Mouse (Mus musculus) stomach, embryonic 16.5 days (tissue): Measurements from ENCODE around the gene Inpp4a. TPM values are rescaled to one million over a fixed set of nuclear protein-coding genes. Genes with fewer than 3 reads are reported as not detected.

ENCODE experiments used
- ATAC-seq: fragments of 200-750 bp; cut with Nextera tagmentation; 2 replicates; pipeline ENCODE4 v1.8.0; 2017; ENCODE audit warnings: moderate number of reproducible peaks, moderate TSS enrichment; ENCODE audit not compliant: insufficient read depth, low FRiP score
- H3K27ac ChIP-seq: fragments of 300-500 bp; sonication (generic); 2 replicates; pipeline ENCODE4 v1.5.1; 2014; ENCODE audit warnings: low read length
- H3K27me3 ChIP-seq: fragments of 300-500 bp; sonication (generic); 2 replicates; pipeline ENCODE4 v1.6.1; 2014; ENCODE audit warnings: low read length, control low read depth, mixed read lengths; ENCODE audit not compliant: control insufficient read depth, insufficient read depth
- H3K36me3 ChIP-seq: fragments of 300-500 bp; sonication (generic); 2 replicates; pipeline ENCODE4 v1.6.1; 2014; ENCODE audit warnings: low read length; ENCODE audit not compliant: control insufficient read depth, insufficient read depth
- H3K4me1 ChIP-seq: fragments of 300-500 bp; sonication (generic); 2 replicates; pipeline ENCODE4 v1.6.1; 2014; ENCODE audit warnings: low read length, control low read depth, mixed read lengths; ENCODE audit not compliant: control insufficient read depth, insufficient read depth
- H3K4me2 ChIP-seq: fragments of 300-500 bp; sonication (generic); 2 replicates; pipeline ENCODE4 v1.6.1; 2014; ENCODE audit warnings: low read depth, low read length, mixed read lengths
- H3K4me3 ChIP-seq: fragments of 300-500 bp; sonication (generic); replicated peaks from 2 replicates; pipeline ENCODE4 v1.5.1; 2014; ENCODE audit warnings: mild to moderate bottlenecking, low read length
- H3K9ac ChIP-seq: fragments of 300-500 bp; sonication (generic); 2 replicates; pipeline ENCODE4 v1.6.1; 2014; ENCODE audit warnings: low read length
- H3K9me3 ChIP-seq: fragments of 300-500 bp; sonication (generic); replicated peaks from 2 replicates; pipeline ENCODE4 v1.6.1; 2016; ENCODE audit warnings: low read length, control low read depth; ENCODE audit not compliant: control insufficient read depth
- WGBS: fragments of 180-500 bp; shearing (Covaris S2); extraction: QIAGEN DNeasy Blood & Tissue Kit; methylation state at CpG from one replicate; pipeline ENCODE4 v1.1.7; 2014; 5-methylcytosine and 5-hydroxymethylcytosine counted together
- polyA plus RNA-seq: library from polyadenylated mRNA; unstranded; fragments of >200 nt; fragmentation: Nextera tagmentation; extraction: Ambion mirVana; gene quantifications from 2 replicates; pipeline ENCODE4 v1.2.1, GENCODE M21; 2015

Inpp4a gene
- polyA plus RNA-seq: 18.2 and 18.8 TPM in 2 replicates

DNA sequence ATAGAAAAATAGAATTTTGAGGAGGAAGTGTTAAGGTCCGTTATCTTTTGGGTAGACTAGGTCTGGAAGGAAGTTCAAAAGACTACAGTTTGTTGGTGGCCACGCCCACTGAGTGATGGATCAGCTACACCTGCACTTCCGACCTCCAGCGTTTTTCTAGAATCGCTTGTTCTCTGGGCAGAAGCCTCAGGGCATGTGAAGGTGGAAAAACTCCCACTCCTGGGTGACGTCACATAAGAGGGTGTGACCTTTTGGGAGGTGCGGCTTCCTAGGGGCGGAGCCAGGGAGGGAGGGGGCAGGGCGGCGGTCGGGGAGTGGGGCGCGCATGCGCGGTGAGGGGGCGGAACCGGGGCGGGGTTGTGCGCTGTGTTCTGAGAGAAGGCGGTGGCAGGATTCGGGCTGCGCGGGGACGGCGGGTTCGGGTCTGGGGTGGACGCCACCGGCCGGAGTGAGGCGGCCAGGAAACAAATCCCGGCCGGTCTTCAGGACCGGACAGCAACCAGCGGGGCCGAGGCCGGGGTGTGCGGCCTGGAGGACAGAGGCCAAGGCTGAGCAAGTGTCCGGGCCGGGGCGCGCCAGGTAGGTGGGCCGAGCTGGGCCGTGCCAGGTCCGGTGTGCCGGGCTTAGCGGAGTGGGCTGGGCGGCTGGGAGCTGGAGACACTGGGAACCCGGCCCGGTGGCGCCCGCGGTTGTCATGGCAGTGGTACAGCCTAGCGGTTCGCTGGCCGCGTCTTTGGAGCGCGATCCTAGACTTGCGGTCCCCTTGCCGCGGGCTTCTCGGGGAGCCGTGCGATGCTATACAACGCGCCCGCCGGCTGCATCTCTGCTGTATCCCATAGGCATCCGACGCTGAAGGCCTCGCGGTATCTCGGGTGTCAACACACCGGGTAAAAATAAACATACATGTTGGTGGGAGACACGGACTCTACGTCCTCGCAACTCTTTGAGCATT is at the start of gene Inpp4a:
Gene Inpp4a (plus strand): TSS at position 326 of the 952 bp plus-strand sequence.
- Histone ChIP-seq H3K9me3 (no peaks in the 10 kb centered on the region), H3K27ac (peak within 1 kb of the TSS; percentile 59), H3K27me3 (no peaks in the 10 kb centered on the region), H3K4me1 (peaks cover 6% of the 10 kb centered on the region; the same call in 1 of the 2 replicates), H3K4me3 (peak within 1 kb of the TSS; percentile 90), H3K36me3 (no peaks in the 10 kb centered on the region), H3K9ac (peak within 1 kb of the TSS; percentile 90), H3K4me2 (peak within 1 kb of the TSS; percentile 69)
- WGBS: under 1% methylated on average over 77 of the region's 77 CpGs
- ATAC-seq: peak; percentile 93

DNA sequence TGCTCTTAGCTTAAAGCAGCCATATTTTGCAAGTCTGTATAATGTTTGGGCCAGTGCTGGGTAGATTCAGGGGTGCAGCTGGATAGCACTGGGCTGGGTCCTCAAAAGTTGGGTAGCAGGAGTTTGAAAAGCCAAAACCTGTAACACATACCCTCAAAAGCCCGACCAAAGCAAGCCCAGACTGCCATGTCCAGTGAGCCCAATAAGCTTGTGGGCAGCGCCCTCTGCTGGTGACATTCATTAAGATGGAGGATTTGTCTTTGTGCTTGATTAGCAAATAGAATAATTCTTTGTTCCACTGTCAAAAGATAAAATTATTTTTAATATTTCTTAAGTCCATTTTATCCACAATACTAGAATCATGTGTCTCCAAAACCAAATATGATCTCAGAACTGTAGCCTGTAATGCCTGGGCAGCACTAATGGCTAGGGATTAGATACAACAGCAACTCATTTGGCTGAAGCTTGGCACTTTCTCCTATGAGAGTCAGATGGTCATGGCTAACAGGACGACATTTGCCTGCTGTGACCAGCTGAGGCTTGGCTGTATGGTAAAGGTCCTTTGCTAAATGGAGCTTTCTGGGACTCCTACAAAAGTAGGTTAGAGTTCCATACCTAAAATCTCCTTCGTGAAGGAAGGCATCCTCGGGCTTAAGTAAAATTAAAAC is 48.9 kb upstream of the Inpp4a start:
- no peak overlapping the region for H3K27ac ChIP-seq
- no peak for ATAC-seq
- H3K4me3 ChIP-seq: no peak overlapping the region
- H3K9ac ChIP-seq: no peak overlapping the region
- H3K27me3 ChIP-seq: no peaks in the 10 kb centered on the region
- WGBS: 39% methylated on average over 5 of the region's 5 CpGs
- no peaks in the 10 kb centered on the region for H3K36me3 ChIP-seq
- H3K9me3 ChIP-seq: 0 out of 2 replicates have a peak, but pooled peaks cover 3% of the 10 kb centered on the region
- no peak overlapping the region for H3K4me2 ChIP-seq
- no peaks in the 10 kb centered on the region for H3K4me1 ChIP-seq

DNA sequence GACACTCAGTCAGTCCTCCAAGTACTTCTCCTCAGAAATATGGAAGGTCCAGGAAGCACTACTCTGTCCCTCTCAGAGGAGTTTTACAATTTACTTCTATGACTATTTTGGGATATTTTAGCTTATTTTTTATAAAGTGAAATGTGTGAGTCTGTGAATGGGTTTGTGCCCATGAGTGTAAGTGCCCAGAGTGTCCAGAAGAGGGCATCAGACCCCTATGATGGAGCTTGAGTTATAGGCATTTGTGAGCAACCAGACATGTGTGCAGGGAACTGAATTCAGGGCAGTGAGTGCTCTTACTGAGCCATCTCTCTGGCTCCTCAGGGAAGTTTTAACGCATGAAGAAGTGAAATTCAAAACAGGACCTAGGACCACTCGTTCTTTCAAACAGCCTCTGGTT is 41.2 kb upstream of the Inpp4a start:
- no peak overlapping the region for H3K4me2 ChIP-seq
- ATAC-seq: no peak
- no peak overlapping the region for H3K27ac ChIP-seq
- H3K9me3 ChIP-seq: no peaks in the 10 kb centered on the region
- H3K9ac ChIP-seq: no peak overlapping the region
- H3K4me1 ChIP-seq: no peaks in the 10 kb centered on the region
- no peaks in the 10 kb centered on the region for H3K27me3 ChIP-seq
- 87% methylated on average over 2 of the region's 2 CpGs for WGBS
- H3K4me3 ChIP-seq: no peak overlapping the region
- H3K36me3 ChIP-seq: no peaks in the 10 kb centered on the region

DNA sequence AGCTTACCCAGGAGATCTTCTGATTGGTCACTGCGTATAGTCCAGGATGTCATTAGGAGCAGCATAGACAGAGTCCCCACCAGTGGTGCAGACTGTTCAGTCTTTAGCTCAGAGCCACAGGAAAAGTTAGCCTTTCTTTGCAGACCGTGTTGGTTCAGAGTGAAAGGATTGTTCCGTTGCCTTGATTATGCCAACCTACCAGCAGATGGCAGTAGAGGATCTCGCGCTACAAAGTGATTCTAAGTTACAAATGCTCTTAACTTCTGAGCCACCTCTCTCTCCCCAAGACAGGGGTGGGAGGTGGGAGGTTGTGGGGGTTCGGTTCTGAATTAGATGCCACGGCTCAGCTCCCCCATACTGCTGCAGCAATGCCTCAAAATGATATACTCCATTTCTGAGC is 27.2 kb upstream of the Inpp4a start:
- Histone ChIP-seq H3K4me1 (no peaks in the 10 kb centered on the region), H3K27me3 (no peaks in the 10 kb centered on the region), H3K9ac (peak overlapping the region; percentile 1; the same call in 1 of the 2 replicates), H3K36me3 (no peaks in the 10 kb centered on the region), H3K27ac (no peak overlapping the region), H3K4me2 (no peak overlapping the region), H3K9me3 (no peaks in the 10 kb centered on the region), H3K4me3 (no peak overlapping the region)
- 3% methylated on average over 7 of the region's 7 CpGs for WGBS
- no peak for ATAC-seq

DNA sequence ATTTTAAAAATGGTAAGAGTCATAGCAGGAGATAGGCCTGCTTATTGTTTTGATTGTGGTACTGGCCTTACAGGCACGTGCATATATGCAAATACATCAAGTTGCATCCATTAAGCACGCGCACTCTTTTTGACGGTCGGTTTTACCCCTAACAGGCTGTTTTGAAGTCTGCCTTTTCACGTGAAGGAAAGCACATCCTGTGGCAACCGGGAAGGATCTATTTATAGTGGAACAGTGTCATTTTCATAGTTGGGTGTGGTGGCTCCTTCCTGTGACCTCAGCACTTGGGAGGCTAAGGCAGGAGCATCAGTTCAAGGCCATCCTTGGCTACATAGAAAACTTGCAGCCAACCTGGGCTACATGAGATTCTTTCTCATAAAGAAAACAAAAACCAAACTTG is 13.1 kb upstream of the Inpp4a start:
- ATAC-seq: no peak
- Histone ChIP-seq H3K27ac (no peak overlapping the region), H3K4me3 (no peak overlapping the region), H3K36me3 (no peaks in the 10 kb centered on the region), H3K9ac (no peak overlapping the region), H3K27me3 (no peaks in the 10 kb centered on the region), H3K9me3 (0 out of 2 replicates have a peak, but pooled peaks cover 5% of the 10 kb centered on the region), H3K4me1 (no peaks in the 10 kb centered on the region), H3K4me2 (no peak overlapping the region)
- WGBS: 70% methylated on average over 7 of the region's 7 CpGs

DNA sequence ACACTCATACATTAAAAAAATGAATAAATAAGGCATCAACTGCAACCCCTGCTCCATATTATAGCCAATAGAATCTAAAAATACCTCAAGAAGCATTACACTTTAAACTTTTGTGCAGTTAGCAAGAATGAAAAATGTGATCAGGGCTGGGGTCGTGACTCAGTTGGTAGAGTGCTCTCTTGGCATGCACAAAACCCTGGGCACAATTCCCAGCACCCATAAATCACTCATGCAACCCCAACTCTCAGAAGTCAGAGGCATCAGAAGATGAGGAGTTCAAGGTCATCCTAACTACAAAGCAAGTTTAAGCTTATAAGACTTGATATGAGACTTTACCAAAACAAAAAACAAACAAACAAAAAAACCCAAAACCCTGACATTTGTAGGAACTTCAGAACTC is 11.9 kb upstream of the Inpp4a start:
- no peak overlapping the region for H3K9ac ChIP-seq
- no peak overlapping the region for H3K4me2 ChIP-seq
- 73% methylated on average over 1 of the region's 1 CpGs for WGBS
- H3K9me3 ChIP-seq: 0 out of 2 replicates have a peak, but pooled peaks cover 5% of the 10 kb centered on the region
- no peak for ATAC-seq
- no peak overlapping the region for H3K27ac ChIP-seq
- H3K4me1 ChIP-seq: no peaks in the 10 kb centered on the region
- H3K36me3 ChIP-seq: no peaks in the 10 kb centered on the region
- no peaks in the 10 kb centered on the region for H3K27me3 ChIP-seq
- no peak overlapping the region for H3K4me3 ChIP-seq

DNA sequence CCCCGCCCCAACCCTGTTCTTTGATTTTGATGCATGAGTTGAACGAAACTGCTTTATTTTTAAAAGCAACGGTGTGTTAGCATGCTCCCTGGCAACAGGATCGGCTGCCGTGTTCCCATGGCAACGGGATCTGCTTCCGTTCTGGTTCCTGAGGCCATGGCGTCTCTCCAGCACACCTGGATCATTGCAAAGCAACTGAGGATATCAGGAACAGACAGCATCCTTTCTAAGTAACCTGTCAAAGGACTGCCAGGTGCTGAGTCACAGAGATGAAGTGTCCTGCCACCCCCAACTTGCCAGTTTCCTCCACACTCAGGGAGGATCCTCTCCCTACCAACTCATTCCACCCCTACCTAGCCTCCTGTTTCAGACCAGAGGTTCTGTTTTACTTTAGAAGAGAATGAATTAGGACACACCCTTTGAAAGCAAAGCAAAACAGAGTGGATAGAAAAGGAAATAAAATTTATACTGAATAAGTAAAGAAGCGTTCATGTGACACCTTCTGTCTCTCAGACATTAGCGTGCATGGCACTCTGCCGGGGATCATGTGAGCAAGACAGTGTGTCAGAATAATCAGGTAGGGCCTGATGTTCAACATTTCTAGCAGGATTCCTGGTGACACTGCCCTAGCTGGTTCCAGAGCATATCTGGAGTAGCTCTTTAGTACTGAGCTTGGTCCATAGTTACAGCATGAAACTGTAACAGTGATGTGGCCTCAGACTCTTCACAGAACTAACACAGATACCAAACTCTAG is 11.3 kb upstream of the Inpp4a start:
- Histone ChIP-seq H3K9me3 (0 out of 2 replicates have a peak, but pooled peaks cover 5% of the 10 kb centered on the region), H3K9ac (no peak overlapping the region), H3K4me2 (no peak overlapping the region), H3K27me3 (no peaks in the 10 kb centered on the region), H3K36me3 (no peaks in the 10 kb centered on the region), H3K4me3 (no peak overlapping the region), H3K4me1 (no peaks in the 10 kb centered on the region), H3K27ac (no peak overlapping the region)
- 57% methylated on average over 10 of the region's 11 CpGs for WGBS
- ATAC-seq: no peak

DNA sequence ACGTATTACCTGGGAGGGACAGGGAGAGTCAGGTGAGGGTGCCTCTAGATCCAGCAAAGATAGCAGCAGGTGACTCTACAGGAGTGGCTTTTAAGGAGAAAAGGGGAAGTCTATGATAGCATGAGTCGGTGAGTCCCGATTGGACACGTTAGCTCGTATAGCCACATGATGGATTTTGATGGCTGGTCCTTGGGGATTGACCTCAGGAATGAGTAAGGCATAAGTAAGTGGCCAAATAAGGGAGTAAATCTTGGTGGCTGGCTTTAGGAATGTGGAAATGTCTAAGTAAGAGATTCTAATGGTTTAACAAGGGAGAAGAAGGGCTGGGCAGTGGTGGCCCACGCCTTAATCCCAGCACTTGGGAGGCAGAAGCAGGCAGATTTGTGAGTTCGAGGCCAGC is 10.7 kb upstream of the Inpp4a start:
- H3K4me2 ChIP-seq: no peak overlapping the region
- H3K27ac ChIP-seq: no peak overlapping the region
- no peak overlapping the region for H3K4me3 ChIP-seq
- H3K9me3 ChIP-seq: 0 out of 2 replicates have a peak, but pooled peaks cover under 1% of the 10 kb centered on the region
- WGBS: 76% methylated on average over 7 of the region's 7 CpGs
- H3K9ac ChIP-seq: no peak overlapping the region
- H3K4me1 ChIP-seq: no peaks in the 10 kb centered on the region
- no peaks in the 10 kb centered on the region for H3K36me3 ChIP-seq
- H3K27me3 ChIP-seq: no peaks in the 10 kb centered on the region
- no peak for ATAC-seq
